Comparison of ENCODE assay signal across 17 mouse cellular contexts in genomic region chr4:5494072-5495000, GRCm38 (mm10).
DNase-seq lines count a peak whose midpoint lies in the region; ATAC-seq and TF ChIP-seq lines count a peak whose summit lies in the region.
"Had no signal": no experiment of that assay in that cellular context is flagged by ENCODE, and none has a peak within 500 bp of the region (broad histone marks: within the 10 kb centered on the region; RNA-seq: fewer than 3 reads in every experiment).

No protein-coding gene starts in this region.

- H3K79me3 ChIP-seq in C2C12 (ENCODE audit: low read depth): no peaks in the 10 kb centered on the region

- no peaks in the 10 kb centered on the region for H3K4me1 ChIP-seq in kidney, embryonic 16.5 days (ENCODE audit: insufficient read depth, low read length)
- no peaks in the 10 kb centered on the region for H3K4me1 ChIP-seq in embryonic facial prominence, embryonic 14.5 days (ENCODE audit: control insufficient read depth, insufficient read depth, low read length)
- no peaks in the 10 kb centered on the region for H3K4me1 ChIP-seq in intestine, postnatal 0 days (replicated peaks; ENCODE audit: control insufficient read depth, insufficient read depth, low read length)
- H3K4me1 ChIP-seq: embryonic facial prominence, embryonic 13.5 days; forebrain, embryonic 12.5 days; heart, embryonic 10.5 days; hindbrain, embryonic 15.5 days; midbrain, embryonic 12.5 days had no signal

- ATAC-seq in kidney, embryonic 16.5 days (ENCODE audit: low FRiP score, low TSS enrichment): peak; percentile 76
- peak; percentile 18; the same call in 1 of the 2 replicates for ATAC-seq in embryonic facial prominence, embryonic 14.5 days (ENCODE audit: low read depth)
- ATAC-seq in intestine, postnatal 0 days: peak; percentile 68

- no peak overlapping the region for H3K4me3 ChIP-seq in kidney, embryonic 16.5 days (ENCODE audit: low read length)
- H3K4me3 ChIP-seq in C2C12 (ENCODE audit: insufficient read depth, poor library complexity, severe bottlenecking): no peak overlapping the region
- no peak overlapping the region for H3K4me3 ChIP-seq in embryonic facial prominence, embryonic 14.5 days (ENCODE audit: low read depth, low read length)
- no peak overlapping the region for H3K4me3 ChIP-seq in intestine, postnatal 0 days (ENCODE audit: low read depth, low read length)
- H3K4me3 ChIP-seq: embryonic facial prominence, embryonic 13.5 days; forebrain, embryonic 12.5 days; heart, embryonic 10.5 days; hindbrain, embryonic 15.5 days; midbrain, embryonic 12.5 days had no signal

- WGBS in kidney, embryonic 16.5 days: 35% methylated on average over 1 of the region's 1 CpGs
- WGBS in embryonic facial prominence, embryonic 14.5 days: 33% methylated on average over 1 of the region's 1 CpGs
- WGBS in intestine, postnatal 0 days: 18% methylated on average over 1 of the region's 1 CpGs

- H3K27ac ChIP-seq in kidney, embryonic 16.5 days (ENCODE audit: low read length): no peak overlapping the region
- no peak overlapping the region for H3K27ac ChIP-seq in embryonic facial prominence, embryonic 14.5 days (replicated peaks; ENCODE audit: low read depth, low read length)
- H3K27ac ChIP-seq in intestine, postnatal 0 days (ENCODE audit: low read depth, low read length): no peak overlapping the region
- H3K27ac ChIP-seq: embryonic facial prominence, embryonic 13.5 days; forebrain, embryonic 12.5 days; heart, embryonic 10.5 days; hindbrain, embryonic 15.5 days; midbrain, embryonic 12.5 days had no signal

- no peaks in the 10 kb centered on the region for H3K36me3 ChIP-seq in kidney, embryonic 16.5 days (ENCODE audit: insufficient read depth, low read length)
- H3K36me3 ChIP-seq in C2C12 (ENCODE audit: control insufficient read depth, insufficient read depth): no peaks in the 10 kb centered on the region
- no peaks in the 10 kb centered on the region for H3K36me3 ChIP-seq in embryonic facial prominence, embryonic 14.5 days (ENCODE audit: control insufficient read depth, insufficient read depth, low read length)
- no peaks in the 10 kb centered on the region for H3K36me3 ChIP-seq in intestine, postnatal 0 days (ENCODE audit: control insufficient read depth, insufficient read depth)
- H3K36me3 ChIP-seq: embryonic facial prominence, embryonic 13.5 days; forebrain, embryonic 12.5 days; heart, embryonic 10.5 days; hindbrain, embryonic 15.5 days; midbrain, embryonic 12.5 days had no signal

- H3K27me3 ChIP-seq in kidney, embryonic 16.5 days (ENCODE audit: insufficient read depth, low read length): no peaks in the 10 kb centered on the region
- H3K27me3 ChIP-seq in C2C12 (ENCODE audit: control insufficient read depth, insufficient read depth, insufficient read length): no peaks in the 10 kb centered on the region
- no peaks in the 10 kb centered on the region for H3K27me3 ChIP-seq in embryonic facial prominence, embryonic 14.5 days (replicated peaks; ENCODE audit: control insufficient read depth, insufficient read depth, low read length)
- no peaks in the 10 kb centered on the region for H3K27me3 ChIP-seq in intestine, postnatal 0 days (replicated peaks; ENCODE audit: control insufficient read depth, insufficient read depth, low read length)
- H3K27me3 ChIP-seq: embryonic facial prominence, embryonic 13.5 days; forebrain, embryonic 12.5 days; hindbrain, embryonic 15.5 days; midbrain, embryonic 12.5 days had no signal

- H3ac ChIP-seq in C2C12 (ENCODE audit: control insufficient read depth, insufficient read length, low read depth): no peak overlapping the region

- no peaks in the 10 kb centered on the region for H3K9me3 ChIP-seq in kidney, embryonic 16.5 days (ENCODE audit: low read length)
- H3K9me3 ChIP-seq in embryonic facial prominence, embryonic 14.5 days (ENCODE audit: control insufficient read depth, low read length): no peaks in the 10 kb centered on the region
- H3K9me3 ChIP-seq in intestine, postnatal 0 days (ENCODE audit: control insufficient read depth): no peaks in the 10 kb centered on the region
- H3K9me3 ChIP-seq: embryonic facial prominence, embryonic 13.5 days; forebrain, embryonic 12.5 days; heart, embryonic 10.5 days; hindbrain, embryonic 15.5 days; midbrain, embryonic 12.5 days had no signal

- TF ChIP-seq CTCF in C2C12 (IDR thresholded peaks at IDR 0.05; ENCODE audit: control insufficient read depth, insufficient read depth, insufficient read length): no peak
- no peak for TF ChIP-seq CTCF in intestine, postnatal 0 days (IDR thresholded peaks at IDR 0.05; ENCODE audit: low read depth)

- H3K4me2 ChIP-seq in kidney, embryonic 16.5 days (replicated peaks; ENCODE audit: low read depth, low read length): no peak overlapping the region
- no peak overlapping the region for H3K4me2 ChIP-seq in embryonic facial prominence, embryonic 14.5 days (ENCODE audit: low read depth, low read length)
- no peak overlapping the region for H3K4me2 ChIP-seq in intestine, postnatal 0 days (replicated peaks; ENCODE audit: low read depth)
- H3K4me2 ChIP-seq: embryonic facial prominence, embryonic 13.5 days; forebrain, embryonic 12.5 days; hindbrain, embryonic 15.5 days; midbrain, embryonic 12.5 days had no signal

- no peaks in the 10 kb centered on the region for H3K79me2 ChIP-seq in C2C12 (ENCODE audit: control insufficient read depth, insufficient read depth)

- no peak for DNase-seq in kidney, adult 8-10 months
- DNase-seq in embryonic facial prominence, embryonic 14.5 days (ENCODE audit: low spot score): peak; percentile 60
- no peak for DNase-seq in Muller cell, postnatal 12 days (ENCODE audit: inconsistent ontology term)
- no peak for DNase-seq in cerebellum, adult 8-10 months
- no peak for DNase-seq in spleen, adult 12 weeks (ENCODE audit: low spot score)
- DNase-seq: adrenal gland, adult 2 months; cerebellum, postnatal 14 days; gastrocnemius, postnatal 36 days; lung, adult 2 months had no signal

- H3K9ac ChIP-seq in kidney, embryonic 16.5 days (replicated peaks; ENCODE audit: low read length): no peak overlapping the region
- H3K9ac ChIP-seq in embryonic facial prominence, embryonic 14.5 days (ENCODE audit: low read depth, low read length): no peak overlapping the region
- no peak overlapping the region for H3K9ac ChIP-seq in intestine, postnatal 0 days (ENCODE audit: low read depth, low read length)
- H3K9ac ChIP-seq: embryonic facial prominence, embryonic 13.5 days; forebrain, embryonic 12.5 days; hindbrain, embryonic 15.5 days; midbrain, embryonic 12.5 days had no signal

TF ChIP-seq in C2C12, 6 proteins besides CTCF, POLR2A, EP300 and RAD21:
- no peak for TF ChIP-seq MAX (IDR thresholded peaks at IDR 0.05)
- TF ChIP-seq MYOD1 (IDR thresholded peaks at IDR 0.05; ENCODE audit: control insufficient read depth, insufficient read length, low read depth): peak; percentile 43
- no peak for TF ChIP-seq CEBPB (IDR thresholded peaks at IDR 0.05; ENCODE audit: low read depth)
- TF ChIP-seq FOSL1 (IDR thresholded peaks at IDR 0.05; ENCODE audit: insufficient read depth, low read length, poor library complexity, severe bottlenecking): no peak

Comparison
In these comparisons a context has a peak if more than half of its experiments do, and no peak if none do; other contexts are left out.
1. ATAC-seq: peak in every context shown above with its lines; median percentile 76 in kidney, embryonic 16.5 days; 68 in intestine, postnatal 0 days; 18 in embryonic facial prominence, embryonic 14.5 days.